Mouse (Mus musculus): ENCODE data around the gene Nfyb. TPM values are rescaled to one million over a fixed set of nuclear protein-coding genes. Genes with fewer than 3 reads are reported as not detected.

The Nfyb gene
- polyA plus RNA-seq, 1 experiment from 2014 or later: 60.0 TPM

- Histone ChIP-seq H3K4me3 (no peak overlapping the region), H3K36me3 (no peaks in the 10 kb centered on the region), H3K9me3 (no peaks in the 10 kb centered on the region), H3K27me3 (no peaks in the 10 kb centered on the region), H3K9ac (no peak overlapping the region), H3K27ac (no peak overlapping the region), H3K4me2 (replicated peaks) (no peak overlapping the region), H3K4me1 (no peaks in the 10 kb centered on the region; the same call in 1 of the 2 replicates)
- ATAC-seq (ENCODE audit: insufficient number of reproducible peaks, insufficient read depth, low FRiP score, low TSS enrichment): no peak
- 73% methylated on average over 8 of the region's 8 CpGs for WGBS
These were observed 15.0 kb upstream of the Nfyb start for GRCm38 (mm10) chr10:82778791-82779549.

GRCm38 (mm10) chr10:82777886-82778285 lies 13.9 kb upstream of the Nfyb start:
- no peaks in the 10 kb centered on the region for H3K27me3 ChIP-seq
- no peak overlapping the region for H3K4me3 ChIP-seq
- H3K9me3 ChIP-seq: no peaks in the 10 kb centered on the region
- H3K4me2 ChIP-seq (replicated peaks): no peak overlapping the region
- no peak overlapping the region for H3K27ac ChIP-seq
- no peak overlapping the region for H3K9ac ChIP-seq
- no peaks in the 10 kb centered on the region for H3K36me3 ChIP-seq
- 29% methylated on average over 13 of the region's 13 CpGs for WGBS
- no peak for ATAC-seq (ENCODE audit: insufficient number of reproducible peaks, insufficient read depth, low FRiP score, low TSS enrichment)
- no peaks in the 10 kb centered on the region; the same call in 1 of the 2 replicates for H3K4me1 ChIP-seq

DNA sequence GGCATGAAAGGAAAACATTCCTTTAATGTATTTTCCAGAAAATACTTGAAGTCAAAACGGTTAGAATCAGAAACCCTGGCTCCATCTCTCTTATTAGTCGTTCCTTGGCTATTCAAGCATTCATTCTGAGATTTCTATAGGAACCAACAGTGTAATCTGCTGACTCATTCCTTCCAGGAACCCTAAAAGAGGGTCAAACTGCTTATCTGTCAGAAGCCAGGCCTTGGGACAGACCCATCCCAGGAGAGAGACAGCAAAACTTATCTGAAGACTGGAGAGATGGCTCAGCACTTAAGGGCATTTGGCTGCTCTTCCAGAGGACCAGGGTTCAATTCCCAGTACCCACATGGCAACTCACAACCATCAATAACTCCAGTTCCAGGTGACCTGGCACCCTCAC lies 13.1 kb upstream of the Nfyb start:
- no peaks in the 10 kb centered on the region for H3K36me3 ChIP-seq
- no peaks in the 10 kb centered on the region for H3K9me3 ChIP-seq
- H3K4me3 ChIP-seq: no peak overlapping the region
- H3K4me2 ChIP-seq (replicated peaks): no peak overlapping the region
- 65% methylated on average over 2 of the region's 2 CpGs for WGBS
- H3K27ac ChIP-seq: no peak overlapping the region
- no peak for ATAC-seq (ENCODE audit: insufficient number of reproducible peaks, insufficient read depth, low FRiP score, low TSS enrichment)
- no peaks in the 10 kb centered on the region; the same call in 1 of the 2 replicates for H3K4me1 ChIP-seq
- no peak overlapping the region for H3K9ac ChIP-seq
- no peaks in the 10 kb centered on the region for H3K27me3 ChIP-seq

- no peak for ATAC-seq (ENCODE audit: insufficient number of reproducible peaks, insufficient read depth, low FRiP score, low TSS enrichment)
- H3K27ac ChIP-seq: no peak overlapping the region
- no peak overlapping the region for H3K4me3 ChIP-seq
- H3K4me2 ChIP-seq (replicated peaks): no peak overlapping the region
- no peaks in the 10 kb centered on the region for H3K27me3 ChIP-seq
- WGBS: 92% methylated on average over 5 of the region's 5 CpGs
- no peak overlapping the region for H3K9ac ChIP-seq
- no peaks in the 10 kb centered on the region for H3K36me3 ChIP-seq
- H3K9me3 ChIP-seq: no peaks in the 10 kb centered on the region
- H3K4me1 ChIP-seq: no peaks in the 10 kb centered on the region; the same call in 1 of the 2 replicates
These were observed 10.9 kb upstream of the Nfyb start for GRCm38 (mm10) chr10:82774841-82775240.

DNA sequence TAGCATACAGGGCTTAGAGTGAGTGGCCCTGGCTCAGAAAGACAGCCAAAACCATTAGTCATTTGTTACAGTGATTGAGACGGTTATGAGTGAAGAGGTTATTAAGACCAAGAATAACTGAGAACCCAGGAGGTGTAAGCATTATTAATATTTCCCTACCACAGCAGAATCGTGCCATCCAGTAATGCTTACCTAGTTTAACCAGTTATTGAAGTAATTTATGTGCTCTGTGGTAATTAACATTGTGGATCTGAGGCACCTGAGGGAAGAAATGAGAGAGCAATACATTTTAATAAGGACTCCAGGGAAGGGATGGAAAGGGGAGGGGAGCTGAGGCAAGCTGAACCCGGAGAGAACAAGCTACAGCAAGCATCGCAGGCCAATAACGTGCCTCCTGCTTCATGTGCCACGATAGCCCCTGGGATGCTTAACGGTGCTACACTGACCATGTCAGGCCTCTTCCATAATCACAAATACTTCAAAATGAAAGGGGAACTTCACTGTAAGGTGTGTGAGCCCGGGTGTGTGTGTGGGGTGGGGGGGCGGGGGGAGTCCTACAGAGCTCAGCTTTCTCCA lies 7.7 kb upstream of the Nfyb start:
- Histone ChIP-seq H3K36me3 (no peaks in the 10 kb centered on the region), H3K27me3 (no peaks in the 10 kb centered on the region), H3K4me1 (no peaks in the 10 kb centered on the region), H3K9me3 (no peaks in the 10 kb centered on the region), H3K27ac (no peak overlapping the region), H3K4me3 (no peak overlapping the region), H3K9ac (no peak overlapping the region), H3K4me2 (replicated peaks) (no peak overlapping the region)
- WGBS: 72% methylated on average over 9 of the region's 9 CpGs
- no peak for ATAC-seq (ENCODE audit: insufficient number of reproducible peaks, insufficient read depth, low FRiP score, low TSS enrichment)

GRCm38 (mm10) chr10:82770713-82771112 lies 6.8 kb upstream of the Nfyb start:
- no peak overlapping the region for H3K4me3 ChIP-seq
- no peak overlapping the region for H3K4me2 ChIP-seq (replicated peaks)
- no peaks in the 10 kb centered on the region for H3K9me3 ChIP-seq
- no peak for ATAC-seq (ENCODE audit: insufficient number of reproducible peaks, insufficient read depth, low FRiP score, low TSS enrichment)
- no peak overlapping the region for H3K27ac ChIP-seq
- H3K27me3 ChIP-seq: no peaks in the 10 kb centered on the region
- no peak overlapping the region for H3K9ac ChIP-seq
- no peaks in the 10 kb centered on the region for H3K4me1 ChIP-seq
- no peaks in the 10 kb centered on the region for H3K36me3 ChIP-seq
- 89% methylated on average over 2 of the region's 2 CpGs for WGBS

DNA sequence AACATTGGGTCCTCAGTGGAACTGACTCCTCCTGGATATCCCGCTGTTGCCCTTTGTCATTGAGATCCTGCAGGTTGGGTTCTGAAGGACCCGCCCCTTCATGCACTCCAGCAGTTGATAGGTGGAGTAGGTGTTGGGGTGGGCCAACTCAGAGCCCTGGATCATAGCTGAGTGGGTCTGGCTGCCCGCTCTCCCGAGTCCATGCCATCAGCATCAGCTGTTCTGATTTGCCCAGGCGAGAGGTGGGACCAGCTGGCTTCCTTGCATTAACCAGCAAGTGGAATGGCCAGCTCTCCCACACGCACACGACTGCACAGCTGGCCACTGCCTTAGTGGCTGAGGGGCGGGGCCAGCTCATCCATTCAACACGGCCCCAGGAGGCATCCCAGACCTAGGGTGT lies 5.0 kb upstream of the Nfyb start:
- H3K9me3 ChIP-seq: no peaks in the 10 kb centered on the region
- 22% methylated on average over 9 of the region's 9 CpGs for WGBS

DNA sequence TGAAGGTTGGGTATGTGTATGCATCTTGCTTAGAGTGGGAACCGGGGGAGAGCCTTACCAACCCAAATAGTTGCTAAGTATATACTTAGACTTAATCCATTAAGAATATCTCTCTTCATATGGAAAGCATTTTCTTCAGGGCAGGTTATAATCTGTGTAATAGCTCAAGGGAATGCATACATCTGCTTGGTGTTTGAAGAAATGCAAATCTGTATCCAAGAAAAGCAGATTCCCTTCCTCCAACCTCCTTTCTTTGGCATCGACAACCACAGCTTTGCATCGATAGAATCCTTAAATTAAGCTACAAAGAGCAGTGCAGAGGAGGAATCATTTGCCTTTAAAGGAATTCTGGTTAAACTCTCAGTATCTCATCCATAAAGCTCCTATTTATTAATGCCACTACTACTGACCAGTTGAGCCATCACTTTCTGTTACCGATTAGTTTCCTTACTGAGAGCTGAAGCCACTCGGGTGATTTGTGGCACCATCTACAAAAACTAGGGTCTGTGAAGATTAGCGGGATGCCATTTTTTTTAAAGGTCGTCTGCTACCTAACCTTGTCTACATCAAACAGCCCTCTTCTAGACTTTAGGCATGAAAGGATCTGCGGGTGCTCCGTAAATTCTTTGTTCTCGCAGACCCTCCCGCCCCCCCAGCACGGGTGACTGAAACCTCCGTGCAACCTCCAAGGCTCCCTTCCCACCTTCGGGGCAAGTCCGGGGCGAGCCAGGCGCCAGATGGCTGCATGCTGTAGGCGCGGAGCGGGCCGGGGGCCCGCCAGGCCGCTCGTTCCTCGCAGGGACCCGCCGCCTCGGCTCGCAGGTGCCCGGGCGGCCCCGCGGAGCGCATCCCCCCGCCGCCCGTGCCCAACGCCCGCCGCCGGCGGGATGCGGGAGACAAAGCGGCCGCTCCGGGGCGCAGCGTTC lies 925 bp downstream of the Nfyb start:
- ATAC-seq (ENCODE audit: insufficient number of reproducible peaks, insufficient read depth, low FRiP score, low TSS enrichment): peak; percentile 8; the same call in 1 of the 2 replicates
- Histone ChIP-seq H3K4me3 (peak overlapping the region; percentile 91), H3K4me1 (peaks cover 30% of the 10 kb centered on the region), H3K9ac (peak overlapping the region; percentile 100), H3K9me3 (no peaks in the 10 kb centered on the region), H3K36me3 (peaks cover 34% of the 10 kb centered on the region), H3K27me3 (no peaks in the 10 kb centered on the region), H3K27ac (peak overlapping the region; percentile 100), H3K4me2 (replicated peaks) (peak overlapping the region; percentile 70)
- WGBS: under 1% methylated on average over 47 of the region's 48 CpGs

More for the DNA sequence above, 5.0 kb upstream of the Nfyb start:
- no peak for ATAC-seq (ENCODE audit: insufficient number of reproducible peaks, insufficient read depth, low FRiP score, low TSS enrichment)
- Histone ChIP-seq H3K27me3 (no peaks in the 10 kb centered on the region), H3K36me3 (no peaks in the 10 kb centered on the region), H3K4me1 (no peaks in the 10 kb centered on the region), H3K4me3 (no peak overlapping the region), H3K9ac (no peak overlapping the region), H3K4me2 (replicated peaks) (no peak overlapping the region), H3K27ac (no peak overlapping the region)

DNA sequence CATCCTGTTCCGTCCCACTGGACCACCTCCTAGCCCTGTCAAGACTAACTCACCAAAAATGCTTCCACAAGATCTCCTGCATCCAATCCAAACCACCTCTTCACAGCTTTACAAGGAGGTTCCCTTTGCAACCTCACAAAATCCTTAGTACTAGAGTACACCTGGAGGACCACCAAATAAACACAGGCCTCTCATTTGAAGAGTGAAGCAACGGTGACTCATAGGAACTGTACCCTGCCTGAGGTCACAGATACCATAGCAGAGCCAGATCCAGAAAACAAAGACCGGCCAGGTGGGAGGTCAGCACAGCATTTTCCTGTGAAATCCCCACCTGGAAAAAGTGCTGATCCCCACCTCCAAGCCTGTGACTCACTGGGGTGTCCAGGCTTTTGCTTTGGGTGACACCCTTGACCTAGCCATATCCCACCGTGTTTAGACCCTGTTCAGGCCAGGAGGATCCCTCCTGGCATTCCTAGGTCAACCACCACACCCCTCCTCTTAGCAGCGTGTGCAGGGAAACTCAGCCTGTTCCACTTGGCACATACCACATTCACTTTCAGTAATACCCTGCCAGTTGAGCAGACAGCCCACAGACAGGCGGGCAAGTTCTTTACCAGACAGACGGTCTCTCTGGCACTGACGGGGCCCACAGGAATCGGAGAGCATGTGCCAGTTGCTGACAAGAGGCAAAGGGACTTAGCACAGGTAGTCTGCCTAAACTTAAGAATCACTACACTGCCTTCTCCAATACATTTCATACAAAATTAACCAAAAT lies 2.7 kb downstream of the Nfyb start:
- Histone ChIP-seq H3K9ac (no peak overlapping the region), H3K36me3 (peaks cover 52% of the 10 kb centered on the region), H3K27ac (no peak overlapping the region), H3K4me2 (replicated peaks) (peak overlapping the region; percentile 23; the same call in 1 of the 2 replicates), H3K9me3 (no peaks in the 10 kb centered on the region), H3K27me3 (no peaks in the 10 kb centered on the region), H3K4me3 (no peak overlapping the region), H3K4me1 (peaks cover 30% of the 10 kb centered on the region)
- ATAC-seq (ENCODE audit: insufficient number of reproducible peaks, insufficient read depth, low FRiP score, low TSS enrichment): no peak
- WGBS: 85% methylated on average over 9 of the region's 9 CpGs

GRCm38 (mm10) chr10:82759706-82760105 lies 4.2 kb downstream of the Nfyb start:
- ATAC-seq (ENCODE audit: insufficient number of reproducible peaks, insufficient read depth, low FRiP score, low TSS enrichment): no peak
- H3K27me3 ChIP-seq: no peaks in the 10 kb centered on the region
- peaks cover 66% of the 10 kb centered on the region for H3K36me3 ChIP-seq
- H3K9me3 ChIP-seq: no peaks in the 10 kb centered on the region
- no peak overlapping the region for H3K4me2 ChIP-seq (replicated peaks)
- WGBS: 88% methylated on average over 5 of the region's 5 CpGs
- no peak overlapping the region for H3K27ac ChIP-seq
- no peak overlapping the region for H3K9ac ChIP-seq
- peaks cover 30% of the 10 kb centered on the region for H3K4me1 ChIP-seq
- H3K4me3 ChIP-seq: no peak overlapping the region

DNA sequence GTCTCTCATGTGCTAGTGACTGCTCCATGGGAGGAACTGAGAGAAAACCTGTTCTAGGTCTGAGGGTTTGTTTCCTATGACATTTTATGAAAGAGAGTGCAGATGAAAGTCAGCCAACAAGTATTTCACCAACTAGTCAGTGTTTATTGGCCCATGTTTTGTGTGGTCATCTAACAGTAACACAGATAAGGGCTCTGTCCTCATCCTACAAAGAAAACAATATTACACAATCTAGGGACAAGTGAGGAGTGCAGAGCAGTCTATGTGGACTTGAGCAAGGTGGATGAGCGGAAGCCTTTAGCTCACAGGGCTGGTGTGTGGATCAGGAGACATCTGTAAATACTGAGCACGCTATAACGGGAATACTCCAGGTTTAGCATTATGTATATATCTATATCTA lies 5.1 kb downstream of the Nfyb start:
- no peak overlapping the region for H3K4me2 ChIP-seq (replicated peaks)
- peaks cover 74% of the 10 kb centered on the region for H3K36me3 ChIP-seq
- no peak overlapping the region for H3K4me3 ChIP-seq
- ATAC-seq (ENCODE audit: insufficient number of reproducible peaks, insufficient read depth, low FRiP score, low TSS enrichment): no peak
- peaks cover 30% of the 10 kb centered on the region for H3K4me1 ChIP-seq
- H3K27me3 ChIP-seq: no peaks in the 10 kb centered on the region
- 91% methylated on average over 3 of the region's 3 CpGs for WGBS
- H3K9ac ChIP-seq: no peak overlapping the region
- H3K27ac ChIP-seq: no peak overlapping the region
- no peaks in the 10 kb centered on the region for H3K9me3 ChIP-seq
